21 mouse cellular contexts compared by ENCODE assay signal in the genomic region with DNA sequence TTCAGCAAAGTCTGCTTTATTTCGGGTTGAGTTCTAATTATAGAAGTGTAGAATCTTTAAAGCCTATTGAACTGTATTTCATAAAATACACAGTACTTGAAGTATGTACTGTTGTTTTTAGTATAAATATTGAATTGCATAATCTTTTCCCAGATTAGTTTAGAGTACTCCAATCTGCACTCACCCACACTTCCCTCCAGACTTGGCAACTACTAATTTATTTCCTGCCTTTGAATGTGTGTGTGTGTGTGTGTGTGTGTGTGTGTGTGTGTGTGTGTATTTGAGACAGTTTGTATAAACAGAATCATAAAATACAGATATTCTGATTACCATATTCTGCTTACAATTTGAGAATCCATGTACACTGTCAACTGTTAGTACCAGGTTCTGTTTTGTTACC.
A peak's percentile ranks its signal among the peaks of the same experiment; 100 is the strongest.
DNase-seq lines count a peak whose midpoint lies in the region; TF ChIP-seq lines count a peak whose summit lies in the region.
"Had no signal": no experiment of that assay in that cellular context is flagged by ENCODE, and none has a peak within 500 bp of the region (broad histone marks: within the 10 kb centered on the region; RNA-seq: fewer than 3 reads in every experiment).

No protein-coding gene starts in this region.

- no peak overlapping the region for H3K4me3 ChIP-seq in layer of hippocampus, adult 2 months
- H3K4me3 ChIP-seq: embryonic facial prominence, embryonic 12.5 days; forebrain, embryonic 15.5 days; heart, embryonic 10.5 days; heart, embryonic 15.5 days; hindbrain, embryonic 13.5 days had no signal

- DNase-seq in layer of hippocampus, adult 2 months (ENCODE audit: low spot score in 2 of 2) = no peak
- no peak for DNase-seq in layer of hippocampus, postnatal 14 days (ENCODE audit: low spot score in 2 of 2)
- peak; percentile 16 for DNase-seq in 416B (ENCODE audit: low read depth)
- DNase-seq in brain, adult 2 months (ENCODE audit: low read depth, low spot score) = peak; percentile 38
- peak; percentile 25 for DNase-seq in lung, postnatal 14 days
- DNase-seq in left cerebral cortex, adult 18-20 months (ENCODE audit: low spot score in 2 of 2) = no peak
- DNase-seq in right cerebral cortex, adult 2 months (ENCODE audit: low spot score in 2 of 2) = no peak
- DNase-seq: adrenal gland, adult 8-10 months; adrenal gland, postnatal 36 days; B cell, adult 2 months; cerebellum, adult 11 months; cerebellum, adult 9-10 months; cerebellum, postnatal 25 days; gastrocnemius, postnatal 36 days; heart, adult 18-20 months; heart, postnatal 14 days had no signal

- no peak for TF ChIP-seq CTCF in layer of hippocampus, adult 2 months (conservative IDR thresholded peaks at IDR 0.05)

- peak overlapping the region; percentile 14; the same call in 1 of the 2 replicates for H3K27ac ChIP-seq in layer of hippocampus, adult 2 months
- H3K27ac ChIP-seq: embryonic facial prominence, embryonic 12.5 days; forebrain, embryonic 15.5 days; heart, embryonic 10.5 days; heart, embryonic 15.5 days; hindbrain, embryonic 13.5 days had no signal

Comparison
In these comparisons a context has a peak if more than half of its experiments do, and no peak if none do; other contexts are left out.
1. DNase-seq: peak in 416B (single experiment), brain, adult 2 months (single experiment) and lung, postnatal 14 days (single experiment); none in layer of hippocampus, adult 2 months (0 of 2), layer of hippocampus, postnatal 14 days (0 of 2), left cerebral cortex, adult 18-20 months (0 of 2) and right cerebral cortex, adult 2 months (0 of 2).